8 mouse cellular contexts compared by ENCODE assay signal in genomic region chr13:55600657-55601056, GRCm38 (mm10). TPM values are rescaled to one million over a fixed set of nuclear protein-coding genes. Genes with fewer than 3 reads are reported as not detected.
DNase-seq lines count a peak whose midpoint lies in the region; ATAC-seq and TF ChIP-seq lines count a peak whose summit lies in the region.

No protein-coding gene starts in this region.

- peak overlapping the region; percentile 100; the same call in 1 of the 2 replicates for H3K4me3 ChIP-seq in testis, adult 2 months (ENCODE audit: control insufficient read depth, low read depth, low read length)
- peak overlapping the region; percentile 74 for H3K4me3 ChIP-seq in embryonic facial prominence, embryonic 13.5 days
- peak overlapping the region; percentile 88 for H3K4me3 ChIP-seq in intestine, embryonic 16.5 days (ENCODE audit: low read length)

- no peak for DNase-seq in testis, postnatal 10 days (ENCODE audit: low spot score)
- DNase-seq in yolk sac, embryonic 10.5 days (ENCODE audit: low spot score) = no peak
- no peak for DNase-seq in right cerebral cortex, postnatal 14 days
- DNase-seq in testis, postnatal 14 days (ENCODE audit: low spot score) = no peak

- H3K27ac ChIP-seq in testis, adult 2 months (ENCODE audit: control insufficient read depth, insufficient read depth, low read depth, low read length) = no peak overlapping the region; the same call in 1 of the 2 replicates
- no peak overlapping the region for H3K27ac ChIP-seq in embryonic facial prominence, embryonic 13.5 days
- 0 out of 2 replicates have a peak overlapping the region, but pooled peaks have one; percentile 6 for H3K27ac ChIP-seq in intestine, embryonic 16.5 days (ENCODE audit: low read length)

- H3K36me3 ChIP-seq in testis, adult 2 months (ENCODE audit: control insufficient read depth, insufficient read depth, low read length) = peaks cover 2% of the 10 kb centered on the region; the same call in 1 of the 2 replicates
- H3K36me3 ChIP-seq in embryonic facial prominence, embryonic 13.5 days = peaks cover 47% of the 10 kb centered on the region
- H3K36me3 ChIP-seq in intestine, embryonic 16.5 days (ENCODE audit: control insufficient read depth, insufficient read depth, low read length) = peaks cover 17% of the 10 kb centered on the region

- ATAC-seq in embryonic facial prominence, embryonic 13.5 days (ENCODE audit: insufficient number of reproducible peaks, insufficient read depth, low FRiP score, low TSS enrichment, low read depth) = no peak
- peak; percentile 49; the same call in 1 of the 2 replicates for ATAC-seq in intestine, embryonic 16.5 days
- peak; percentile 60 for ATAC-seq in megakaryocyte-erythroid progenitor cell, adult 5-6 weeks (replicated peaks; ENCODE audit: low FRiP score, low TSS enrichment, poor library complexity, severe bottlenecking)

- H3K4me1 ChIP-seq in testis, adult 2 months (ENCODE audit: control insufficient read depth, insufficient read depth, low read length) = peaks cover 4% of the 10 kb centered on the region
- H3K4me1 ChIP-seq in embryonic facial prominence, embryonic 13.5 days = peaks cover 13% of the 10 kb centered on the region
- peaks cover 5% of the 10 kb centered on the region for H3K4me1 ChIP-seq in intestine, embryonic 16.5 days (ENCODE audit: control insufficient read depth, insufficient read depth, low read length)

- peak overlapping the region; percentile 75 for H3K4me2 ChIP-seq in embryonic facial prominence, embryonic 13.5 days
- peak overlapping the region; percentile 76 for H3K4me2 ChIP-seq in intestine, embryonic 16.5 days (ENCODE audit: low read depth, low read length)

- 18% methylated on average over 9 of the region's 9 CpGs for WGBS in embryonic facial prominence, embryonic 13.5 days
- WGBS in intestine, embryonic 16.5 days = 16% methylated on average over 9 of the region's 9 CpGs

- no peak for TF ChIP-seq POLR2A in testis, adult 2 months (IDR thresholded peaks at IDR 0.05; ENCODE audit: control insufficient read depth, low read depth, low read length)

- peak overlapping the region; percentile 91 for H3K9ac ChIP-seq in embryonic facial prominence, embryonic 13.5 days
- peak overlapping the region; percentile 89 for H3K9ac ChIP-seq in intestine, embryonic 16.5 days (ENCODE audit: low read depth, low read length)

- no peaks in the 10 kb centered on the region for H3K9me3 ChIP-seq in embryonic facial prominence, embryonic 13.5 days
- H3K9me3 ChIP-seq in intestine, embryonic 16.5 days (ENCODE audit: control insufficient read depth, low read length) = no peaks in the 10 kb centered on the region

- TF ChIP-seq CTCF in testis, adult 2 months (IDR thresholded peaks at IDR 0.05; ENCODE audit: control insufficient read depth, insufficient read depth, insufficient replicate concordance, low read depth, low read length) = no peak

- H3K27me3 ChIP-seq in testis, adult 2 months (ENCODE audit: control insufficient read depth, insufficient read depth, low read length) = no peaks in the 10 kb centered on the region
- H3K27me3 ChIP-seq in embryonic facial prominence, embryonic 13.5 days = no peaks in the 10 kb centered on the region
- no peaks in the 10 kb centered on the region for H3K27me3 ChIP-seq in intestine, embryonic 16.5 days (replicated peaks; ENCODE audit: control insufficient read depth, insufficient read depth, low read length)

RNA-seq across cellular contexts. Expression of gene B4galt7, which starts 1.0 kb away (rescaled TPM):
- polyA plus RNA-seq in testis, adult 2 months (2012; rRNA removed) = 13.0 and 15.6 TPM in 2 replicates
- polyA plus RNA-seq in embryonic facial prominence, embryonic 13.5 days (2015; fragmentation: Nextera tagmentation; extraction: Ambion mirVana) = 34.3 and 35.1 TPM in 2 replicates
- 20.7 and 21.6 TPM in 2 replicates for polyA plus RNA-seq in intestine, embryonic 16.5 days (2015; fragmentation: Nextera tagmentation; extraction: Ambion mirVana)
- 8.2 and 9.4 TPM in 2 replicates for total RNA-seq in megakaryocyte-erythroid progenitor cell, adult 5-6 weeks (2014; fragmentation: Nextera tagmentation)
- total RNA-seq in megakaryocyte-erythroid progenitor cell, adult 5-6 weeks (2017) = 9.8 and 16.3 TPM in 2 replicates

RNA-seq across cellular contexts. Expression of gene Caml, which starts 22.1 kb away (rescaled TPM):
- polyA plus RNA-seq in testis, adult 2 months (2012; rRNA removed) = 24.8 and 26.8 TPM in 2 replicates
- polyA plus RNA-seq in embryonic facial prominence, embryonic 13.5 days (2015; fragmentation: Nextera tagmentation; extraction: Ambion mirVana) = 76.3 and 76.5 TPM in 2 replicates
- polyA plus RNA-seq in intestine, embryonic 16.5 days (2015; fragmentation: Nextera tagmentation; extraction: Ambion mirVana) = 40.7 and 44.0 TPM in 2 replicates
- total RNA-seq in megakaryocyte-erythroid progenitor cell, adult 5-6 weeks (2014; fragmentation: Nextera tagmentation) = 60.6 and 73.2 TPM in 2 replicates
- total RNA-seq in megakaryocyte-erythroid progenitor cell, adult 5-6 weeks (2017) = 57.7 and 60.8 TPM in 2 replicates

RNA-seq across cellular contexts. Expression of gene Tmed9, which starts 27.1 kb away (rescaled TPM):
- polyA plus RNA-seq in testis, adult 2 months (2012; rRNA removed) = 35.4 and 36.5 TPM in 2 replicates
- 158 and 177 TPM in 2 replicates for polyA plus RNA-seq in embryonic facial prominence, embryonic 13.5 days (2015; fragmentation: Nextera tagmentation; extraction: Ambion mirVana)
- 121 and 131 TPM in 2 replicates for polyA plus RNA-seq in intestine, embryonic 16.5 days (2015; fragmentation: Nextera tagmentation; extraction: Ambion mirVana)
- total RNA-seq in megakaryocyte-erythroid progenitor cell, adult 5-6 weeks (2014; fragmentation: Nextera tagmentation) = 65.7 and 68.8 TPM in 2 replicates
- total RNA-seq in megakaryocyte-erythroid progenitor cell, adult 5-6 weeks (2017) = 145 and 158 TPM in 2 replicates

RNA-seq across cellular contexts. Expression of gene Fam193b, which starts 29.7 kb away (rescaled TPM):
- 28.5 and 28.8 TPM in 2 replicates for polyA plus RNA-seq in testis, adult 2 months (2012; rRNA removed)
- polyA plus RNA-seq in embryonic facial prominence, embryonic 13.5 days (2015; fragmentation: Nextera tagmentation; extraction: Ambion mirVana) = 47.4 and 49.9 TPM in 2 replicates
- polyA plus RNA-seq in intestine, embryonic 16.5 days (2015; fragmentation: Nextera tagmentation; extraction: Ambion mirVana) = 21.2 and 22.5 TPM in 2 replicates
- total RNA-seq in megakaryocyte-erythroid progenitor cell, adult 5-6 weeks (2014; fragmentation: Nextera tagmentation) = 49.7 and 72.9 TPM in 2 replicates
- 17.9 and 22.9 TPM in 2 replicates for total RNA-seq in megakaryocyte-erythroid progenitor cell, adult 5-6 weeks (2017)

RNA-seq across cellular contexts. Expression of gene Ddx46, which starts 34.2 kb away (rescaled TPM):
- 25.3 and 27.7 TPM in 2 replicates for polyA plus RNA-seq in testis, adult 2 months (2012; rRNA removed)
- polyA plus RNA-seq in embryonic facial prominence, embryonic 13.5 days (2015; fragmentation: Nextera tagmentation; extraction: Ambion mirVana) = 43.2 and 44.3 TPM in 2 replicates
- 26.7 and 27.2 TPM in 2 replicates for polyA plus RNA-seq in intestine, embryonic 16.5 days (2015; fragmentation: Nextera tagmentation; extraction: Ambion mirVana)
- 87.1 and 100 TPM in 2 replicates for total RNA-seq in megakaryocyte-erythroid progenitor cell, adult 5-6 weeks (2014; fragmentation: Nextera tagmentation)
- 131 and 141 TPM in 2 replicates for total RNA-seq in megakaryocyte-erythroid progenitor cell, adult 5-6 weeks (2017)
